Comparison of ENCODE assay signal across 16 mouse cellular contexts in genomic region chr1:194679147-194679546, GRCm38 (mm10).
DNase-seq lines count a peak whose midpoint lies in the region; ATAC-seq lines count a peak whose summit lies in the region.
"Had no signal": no experiment of that assay in that cellular context is flagged by ENCODE, and none has a peak within 500 bp of the region (broad histone marks: within the 10 kb centered on the region; RNA-seq: fewer than 3 reads in every experiment).

No protein-coding gene starts in this region.

- H3K9ac ChIP-seq in kidney, embryonic 15.5 days, result no peak overlapping the region
- H3K9ac ChIP-seq in neural tube, embryonic 15.5 days (replicated peaks), result no peak overlapping the region
- H3K9ac ChIP-seq: embryonic facial prominence, embryonic 12.5 days; limb, embryonic 13.5 days; neural tube, embryonic 13.5 days had no signal

- ATAC-seq in kidney, embryonic 15.5 days (replicated peaks; ENCODE audit: low FRiP score), result peak; percentile 82
- no peak for ATAC-seq in neural tube, embryonic 15.5 days (ENCODE audit: low FRiP score)
- ATAC-seq: Patski had no signal

- H3K4me3 ChIP-seq in kidney, embryonic 15.5 days (replicated peaks), result no peak overlapping the region
- H3K4me3 ChIP-seq in neural tube, embryonic 15.5 days (replicated peaks), result no peak overlapping the region
- H3K4me3 ChIP-seq in midbrain, embryonic 10.5 days, result no peak overlapping the region
- H3K4me3 ChIP-seq: embryonic facial prominence, embryonic 12.5 days; forebrain, embryonic 10.5 days; limb, embryonic 13.5 days; neural tube, embryonic 13.5 days had no signal

- H3K27ac ChIP-seq in kidney, embryonic 15.5 days, result peak overlapping the region; percentile 37; the same call in 1 of the 2 replicates
- no peak overlapping the region for H3K27ac ChIP-seq in neural tube, embryonic 15.5 days (replicated peaks)
- H3K27ac ChIP-seq in midbrain, embryonic 10.5 days (replicated peaks), result no peak overlapping the region
- H3K27ac ChIP-seq: embryonic facial prominence, embryonic 12.5 days; forebrain, embryonic 10.5 days; limb, embryonic 13.5 days; neural tube, embryonic 13.5 days had no signal

- no peaks in the 10 kb centered on the region for H3K36me3 ChIP-seq in kidney, embryonic 15.5 days
- H3K36me3 ChIP-seq in neural tube, embryonic 15.5 days, result no peaks in the 10 kb centered on the region
- H3K36me3 ChIP-seq in midbrain, embryonic 10.5 days, result no peaks in the 10 kb centered on the region
- H3K36me3 ChIP-seq: embryonic facial prominence, embryonic 12.5 days; forebrain, embryonic 10.5 days; limb, embryonic 13.5 days; neural tube, embryonic 13.5 days had no signal

- no peak overlapping the region for H3K4me2 ChIP-seq in kidney, embryonic 15.5 days
- H3K4me2 ChIP-seq in neural tube, embryonic 15.5 days, result no peak overlapping the region
- H3K4me2 ChIP-seq: embryonic facial prominence, embryonic 12.5 days; limb, embryonic 13.5 days; neural tube, embryonic 13.5 days had no signal

- peaks cover 55% of the 10 kb centered on the region for H3K4me1 ChIP-seq in kidney, embryonic 15.5 days
- H3K4me1 ChIP-seq in neural tube, embryonic 15.5 days, result peaks cover 67% of the 10 kb centered on the region
- H3K4me1 ChIP-seq in midbrain, embryonic 10.5 days, result peaks cover 38% of the 10 kb centered on the region

- intact Hi-C loops in heart, postnatal 36 days (cut with DNase I), result no loop called here

- DNase-seq in heart, adult 11 months, result peak; percentile 88
- DNase-seq in heart, postnatal 36 days, result no peak
- no peak for DNase-seq in kidney, postnatal 36 days
- peak; percentile 43 for DNase-seq in neural tube, embryonic 10.5 days (ENCODE audit: extremely low spot score, low spot score)
- no peak for DNase-seq in midbrain, embryonic 10.5 days (ENCODE audit: low spot score)
- no peak for DNase-seq in right cerebral cortex, adult 2 months (ENCODE audit: low spot score in 2 of 2)
- DNase-seq: cerebellum, adult 9-11 months; lung, postnatal 36 days; midbrain, embryonic 14.5 days had no signal

- H3K27me3 ChIP-seq in kidney, embryonic 15.5 days, result peaks cover 8% of the 10 kb centered on the region; the same call in 1 of the 2 replicates
- no peaks in the 10 kb centered on the region for H3K27me3 ChIP-seq in neural tube, embryonic 15.5 days (replicated peaks)
- H3K27me3 ChIP-seq in midbrain, embryonic 10.5 days (ENCODE audit: low read depth, poor library complexity, severe bottlenecking), result no peaks in the 10 kb centered on the region
- H3K27me3 ChIP-seq: embryonic facial prominence, embryonic 12.5 days; limb, embryonic 13.5 days; neural tube, embryonic 13.5 days; Patski had no signal

- H3K9me3 ChIP-seq in kidney, embryonic 15.5 days (replicated peaks), result no peaks in the 10 kb centered on the region
- H3K9me3 ChIP-seq in neural tube, embryonic 15.5 days (replicated peaks), result no peaks in the 10 kb centered on the region
- H3K9me3 ChIP-seq in midbrain, embryonic 10.5 days (replicated peaks), result no peaks in the 10 kb centered on the region
- H3K9me3 ChIP-seq: embryonic facial prominence, embryonic 12.5 days; forebrain, embryonic 10.5 days; limb, embryonic 13.5 days; neural tube, embryonic 13.5 days had no signal

Comparison
In these comparisons a context has a peak if more than half of its experiments do, and no peak if none do; other contexts are left out.
1. DNase-seq: peak in heart, adult 11 months (single experiment) and neural tube, embryonic 10.5 days (single experiment); none in heart, postnatal 36 days (0 of 2), kidney, postnatal 36 days (0 of 2), midbrain, embryonic 10.5 days (single experiment) and right cerebral cortex, adult 2 months (0 of 2).